Mouse (Mus musculus) adrenal gland, postnatal 0 days (tissue): ENCODE measurements around the gene Olfr813. TPM values are rescaled to one million over a fixed set of nuclear protein-coding genes. Genes with fewer than 3 reads are reported as not detected.

ENCODE experiments used
- polyA plus RNA-seq: library from polyadenylated mRNA; unstranded; fragments of >200 nt; fragmentation: Nextera tagmentation; extraction: Ambion mirVana; gene quantifications from 2 replicates; pipeline ENCODE4 v1.2.1, GENCODE M21; 2015

Gene Olfr813
- polyA plus RNA-seq: not detected in 2 replicates

DNA sequence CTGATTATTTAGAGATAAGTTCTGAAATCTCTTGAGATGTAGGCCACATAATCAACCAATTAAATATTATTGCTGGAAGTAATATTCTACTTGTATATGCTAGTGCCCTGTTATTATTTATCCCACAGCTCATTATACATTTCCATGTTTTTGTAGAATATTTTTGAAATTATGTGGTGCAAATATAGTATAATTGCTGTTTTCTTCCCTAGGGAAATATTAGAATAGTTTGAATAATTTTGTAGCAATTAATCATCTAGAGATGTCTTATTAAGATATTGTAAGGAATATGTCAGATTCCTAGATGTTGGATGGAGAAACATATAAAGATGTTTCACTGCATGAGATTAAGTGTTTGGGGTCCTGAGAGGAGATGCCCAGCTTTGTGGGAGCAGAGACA lies at the start of gene Olfr813:
Gene Olfr813, plus strand, starts transcription at position 301 of the 400 bp plus-strand sequence.

GRCm38 (mm10) chr10:129845994-129846393 lies 9.2 kb upstream of the Olfr813 start, which contains the start of gene Olfr812:
Gene Olfr812, minus strand, starts transcription at chr10:129846094.

DNA sequence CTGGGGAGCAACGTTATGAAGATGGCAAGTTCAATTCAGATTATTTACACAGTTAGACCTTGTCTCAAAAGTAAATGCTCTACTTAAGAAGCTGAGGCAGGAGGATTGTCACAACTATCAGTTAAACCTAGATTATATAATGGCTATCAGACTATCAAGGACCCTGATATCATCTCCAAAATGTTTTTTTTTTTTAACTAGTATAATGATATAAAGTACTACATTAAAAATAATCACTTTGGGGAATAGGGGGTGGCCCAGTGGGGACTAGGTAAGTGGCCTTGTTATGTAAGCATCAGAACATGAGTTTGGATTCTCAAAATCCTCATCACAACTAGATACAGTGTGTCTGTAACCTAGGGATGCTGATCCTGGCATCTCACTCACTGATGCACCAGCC lies 24.6 kb downstream of the Olfr813 start, which contains the start of gene Olfr814:
Gene Olfr814, minus strand, starts transcription at position 101 of the 400 bp plus-strand sequence.

DNA sequence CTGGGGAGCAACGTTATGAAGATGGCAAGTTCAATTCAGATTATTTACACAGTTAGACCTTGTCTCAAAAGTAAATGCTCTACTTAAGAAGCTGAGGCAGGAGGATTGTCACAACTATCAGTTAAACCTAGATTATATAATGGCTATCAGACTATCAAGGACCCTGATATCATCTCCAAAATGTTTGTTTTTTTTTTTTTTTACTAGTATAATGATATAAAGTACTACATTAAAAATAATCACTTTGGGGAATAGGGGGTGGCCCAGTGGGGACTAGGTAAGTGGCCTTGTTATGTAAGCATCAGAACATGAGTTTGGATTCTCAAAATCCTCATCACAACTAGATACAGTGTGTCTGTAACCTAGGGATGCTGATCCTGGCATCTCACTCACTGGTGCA lies 50.6 kb downstream of the Olfr813 start, which contains the start of gene Olfr815:
Gene Olfr815, minus strand, starts transcription at position 101 of the 400 bp plus-strand sequence.

Other genes with a start within 250 kb of the Olfr813 start
- not detected in 2 replicates for gene Olfr796, start 242.8 kb upstream of the Olfr813 start, polyA plus RNA-seq
- not detected in 2 replicates for gene Olfr798, start 227.4 kb upstream of the Olfr813 start, polyA plus RNA-seq
- gene Olfr799, start 217.9 kb upstream of the Olfr813 start, polyA plus RNA-seq: not detected in 2 replicates
- not detected in 2 replicates for gene Olfr800, start 197.7 kb upstream of the Olfr813 start, polyA plus RNA-seq
- gene Olfr801, start 181.5 kb upstream of the Olfr813 start, polyA plus RNA-seq: not detected in 2 replicates
- gene Olfr802, start 167.2 kb upstream of the Olfr813 start, polyA plus RNA-seq: 0.03 and 0.04 TPM in 2 replicates
- gene Olfr803, start 161.1 kb upstream of the Olfr813 start, polyA plus RNA-seq: not detected in 2 replicates
- gene Olfr804, start 152.2 kb upstream of the Olfr813 start, polyA plus RNA-seq: not detected in 2 replicates
- not detected in 2 replicates for gene Olfr805, start 126.0 kb upstream of the Olfr813 start, polyA plus RNA-seq
- not detected in 2 replicates for gene Olfr806, start 113.4 kb upstream of the Olfr813 start, polyA plus RNA-seq
- gene Olfr807, start 97.6 kb upstream of the Olfr813 start, polyA plus RNA-seq: not detected in 2 replicates
- gene Olfr808, start 89.9 kb upstream of the Olfr813 start, polyA plus RNA-seq: not detected in 2 replicates
- gene Olfr809, start 80.7 kb upstream of the Olfr813 start, polyA plus RNA-seq: not detected in 2 replicates
- not detected in 2 replicates for gene Olfr810, start 60.5 kb upstream of the Olfr813 start, polyA plus RNA-seq
- not detected in 2 replicates for gene Olfr811, start 51.0 kb upstream of the Olfr813 start, polyA plus RNA-seq
- gene Olfr812, start 9.3 kb upstream of the Olfr813 start, polyA plus RNA-seq: not detected in 2 replicates
- not detected in 2 replicates for gene Olfr814, start 24.5 kb downstream of the Olfr813 start, polyA plus RNA-seq
- gene Olfr815, start 50.5 kb downstream of the Olfr813 start, polyA plus RNA-seq: not detected in 2 replicates
- not detected in 2 replicates for gene Olfr816, start 60.2 kb downstream of the Olfr813 start, polyA plus RNA-seq
- gene Olfr818, start 93.7 kb downstream of the Olfr813 start, polyA plus RNA-seq: not detected in 2 replicates
- not detected in 2 replicates for gene Olfr819, start 111.9 kb downstream of the Olfr813 start, polyA plus RNA-seq
- gene Olfr247, start 120.8 kb downstream of the Olfr813 start, polyA plus RNA-seq: not detected in 2 replicates
- not detected in 2 replicates for gene Gm10310, start 129.7 kb downstream of the Olfr813 start, polyA plus RNA-seq
- gene Olfr820, start 157.3 kb downstream of the Olfr813 start, polyA plus RNA-seq: not detected in 2 replicates
- gene Olfr821, start 175.0 kb downstream of the Olfr813 start, polyA plus RNA-seq: not detected in 2 replicates
- gene Olfr822, start 215.8 kb downstream of the Olfr813 start, polyA plus RNA-seq: not detected in 2 replicates